Mouse (Mus musculus): ENCODE measurements around the gene Anapc5.

DNA sequence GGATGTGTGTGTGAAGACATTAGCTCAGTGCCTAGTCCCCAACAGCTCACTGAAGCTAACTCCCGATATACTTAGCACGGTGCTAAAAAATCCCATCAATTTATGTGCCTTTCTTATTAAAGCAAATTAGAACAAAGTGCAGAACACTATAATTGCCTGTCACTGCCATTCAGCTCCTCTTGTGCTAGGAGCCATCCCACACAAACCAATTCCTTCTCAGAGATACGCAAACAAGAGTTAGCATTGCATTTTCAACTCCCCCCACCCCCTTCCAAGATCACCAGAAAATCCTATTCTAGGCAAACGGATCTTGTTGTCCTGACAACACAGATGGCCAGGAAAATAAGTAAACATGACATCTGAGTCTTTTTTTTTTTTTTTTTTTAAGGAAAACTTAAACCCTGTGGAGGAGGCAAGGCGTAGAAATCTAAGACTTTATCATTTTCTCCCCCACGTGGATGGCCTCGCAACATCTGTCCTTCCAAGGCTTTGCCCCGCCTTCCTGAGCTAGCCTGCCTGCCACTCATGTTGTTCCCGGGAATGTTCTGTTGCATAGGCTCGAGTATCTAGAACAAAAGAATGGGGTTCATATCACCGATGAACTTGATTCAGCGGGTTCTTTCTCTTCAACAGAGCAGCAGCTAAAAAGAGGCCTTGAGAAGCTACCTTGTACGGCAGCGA lies 37.3 kb downstream of the Anapc5 start:
- TF ChIP-seq CTCF (IDR thresholded peaks at IDR 0.05; ENCODE audit: extremely low read depth, insufficient read depth, low read length) (no peak), POLR2A (IDR thresholded peaks at IDR 0.05; ENCODE audit: extremely low read depth, insufficient read depth, low read length) (no peak)
